Mouse (Mus musculus): ENCODE measurements at regions not wholly inside any gene's neighbourhood (a gene's known extent, or its start where the extent isn't known, plus 50 kb on each side); places are given as distances from the start of the nearest gene placed in this dataset.

DNA sequence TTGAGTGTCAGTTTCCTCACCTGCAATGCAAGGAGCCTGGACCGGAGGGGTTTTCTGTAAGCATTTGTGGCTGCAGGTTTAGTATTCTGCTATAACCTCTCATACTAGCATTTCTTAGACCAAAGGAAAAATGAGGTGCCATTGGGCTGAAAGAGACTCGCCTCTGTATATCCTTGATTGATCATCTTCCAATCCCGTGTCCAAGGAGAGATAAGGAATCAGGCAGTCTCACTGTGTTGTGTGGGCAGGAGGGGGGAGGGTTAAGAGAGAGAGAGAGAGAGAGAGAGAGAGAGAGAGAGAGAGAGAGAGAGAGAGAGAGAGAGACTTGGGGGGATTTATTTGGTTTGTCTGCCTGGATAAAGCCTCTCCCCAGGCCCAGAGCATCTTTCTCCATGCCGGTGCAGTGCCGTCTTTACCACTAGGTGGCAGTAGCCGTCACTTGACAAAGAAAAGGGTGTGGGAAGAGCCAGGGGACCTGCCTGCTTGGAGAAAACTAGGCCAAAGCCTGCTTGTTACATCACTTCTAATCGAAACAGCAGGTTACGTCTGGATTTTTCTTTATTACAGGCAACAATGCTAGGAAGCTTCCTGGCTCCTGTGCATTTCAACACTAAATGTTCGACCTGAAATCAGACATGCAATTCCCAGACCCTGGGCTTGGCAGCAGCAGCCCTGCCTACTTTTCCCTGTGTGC is 56.1 kb upstream of the Ces5a start:
- no peak for TF ChIP-seq MAFK (IDR thresholded peaks at IDR 0.05; ENCODE audit: insufficient read depth, low read depth, low read length)
- TF ChIP-seq CHD2 (IDR thresholded peaks at IDR 0.05; ENCODE audit: low read depth, low read length), result no peak

All from ES-E14 (cell line).